Mouse (Mus musculus) midbrain, embryonic 15.5 days (tissue): ENCODE results near the gene Nek6. TPM values are rescaled to one million over a fixed set of nuclear protein-coding genes. Genes with fewer than 3 reads are reported as not detected.

Source experiments
- ATAC-seq: fragments of 200-750 bp; cut with Nextera tagmentation; replicated peaks from 2 replicates; pipeline ENCODE4 v1.8.0; 2017; ENCODE audit warnings: moderate TSS enrichment
- H3K27ac ChIP-seq: fragments of 300-500 bp; sonication (generic); 2 replicates; pipeline ENCODE4 v1.5.1; 2015; ENCODE audit warnings: mild to moderate bottlenecking, inconsistent platforms
- H3K27me3 ChIP-seq: fragments of 300-500 bp; sonication (generic); replicated peaks from 2 replicates; pipeline ENCODE4 v1.6.1; 2015; ENCODE audit warnings: inconsistent platforms
- H3K36me3 ChIP-seq: fragments of 300-500 bp; sonication (generic); replicated peaks from 2 replicates; pipeline ENCODE4 v1.6.1; 2015; ENCODE audit warnings: inconsistent platforms
- H3K4me1 ChIP-seq: fragments of 300-500 bp; sonication (generic); 2 replicates; pipeline ENCODE4 v1.6.1; 2015; ENCODE audit warnings: inconsistent platforms
- H3K4me2 ChIP-seq: fragments of 300-500 bp; sonication (generic); 2 replicates; pipeline ENCODE4 v1.6.1; 2015; ENCODE audit warnings: inconsistent platforms, mild to moderate bottlenecking, moderate library complexity
- H3K4me3 ChIP-seq: fragments of 300-500 bp; sonication (generic); 2 replicates; pipeline ENCODE4 v1.5.1; 2015; ENCODE audit warnings: mild to moderate bottlenecking, inconsistent platforms
- H3K9ac ChIP-seq: fragments of 300-500 bp; sonication (generic); 2 replicates; pipeline ENCODE4 v1.6.1; 2015; ENCODE audit warnings: mild to moderate bottlenecking, inconsistent platforms
- H3K9me3 ChIP-seq: fragments of 300-500 bp; sonication (generic); 2 replicates; pipeline ENCODE4 v1.6.1; 2016; ENCODE audit warnings: inconsistent platforms
- WGBS: fragments of 180-500 bp; shearing (Covaris S2); methylation state at CpG from one replicate; pipeline ENCODE4 v1.1.7; 2015; ENCODE audit warnings: mixed read lengths; 5-methylcytosine and 5-hydroxymethylcytosine counted together
- polyA plus RNA-seq: library from polyadenylated mRNA; unstranded; fragments of >200 nt; fragmentation: Nextera tagmentation; extraction: Ambion mirVana; gene quantifications from 2 replicates; pipeline ENCODE4 v1.2.1, GENCODE M21; 2015

Nek6 gene
- polyA plus RNA-seq, 1 experiment from 2014 or later: 56.0 TPM

DNA sequence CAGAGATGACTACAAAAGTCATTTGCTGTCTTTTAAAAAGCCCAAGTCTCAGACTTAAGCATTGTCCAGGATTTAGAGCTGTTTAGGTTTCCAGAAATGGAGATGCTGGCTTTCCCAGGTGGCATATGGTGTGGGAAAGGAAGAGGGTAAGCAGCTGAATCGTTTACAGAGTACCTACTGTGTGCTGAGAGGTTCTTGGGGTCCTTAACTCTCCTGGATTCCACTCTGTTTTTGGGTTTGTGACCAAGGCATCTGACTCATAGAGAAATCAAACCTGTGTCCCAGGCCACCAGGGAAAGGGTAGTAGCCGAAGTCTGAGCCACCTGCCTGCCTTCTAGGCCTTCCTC is 1.7 kb downstream of the Nek6 start:
- Histone ChIP-seq H3K27me3 (no peaks in the 10 kb centered on the region), H3K9ac (no peak overlapping the region), H3K4me2 (peak overlapping the region; percentile 79), H3K4me3 (peak overlapping the region; percentile 80; the same call in 1 of the 2 replicates), H3K4me1 (peaks cover 14% of the 10 kb centered on the region), H3K27ac (0 out of 2 replicates have a peak overlapping the region, but pooled peaks have one; percentile 4), H3K9me3 (no peaks in the 10 kb centered on the region), H3K36me3 (no peaks in the 10 kb centered on the region)
- ATAC-seq: no peak
- WGBS: 58% methylated on average over 2 of the region's 2 CpGs

DNA sequence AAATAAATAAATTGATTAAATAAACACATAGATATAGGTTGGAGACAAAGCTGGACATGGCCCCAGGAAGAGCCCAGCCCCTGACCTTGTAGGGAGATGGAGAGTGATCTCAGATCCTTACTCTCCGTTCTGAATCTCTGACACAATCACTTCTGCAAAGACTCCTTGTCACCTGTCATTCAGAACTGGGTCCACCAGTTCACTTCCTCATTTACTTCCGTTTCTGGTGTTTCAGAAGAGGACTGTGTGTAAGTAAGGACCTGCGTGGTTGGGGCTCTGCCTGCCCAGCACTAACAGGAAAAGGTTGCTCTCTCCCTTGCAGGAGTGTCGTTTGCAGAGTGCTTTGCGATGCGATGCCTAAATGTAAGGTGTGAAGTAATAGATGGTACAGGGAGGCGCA is 3.0 kb downstream of the Nek6 start:
- 79% methylated on average over 7 of the region's 7 CpGs for WGBS
- Histone ChIP-seq H3K4me3 (no peak overlapping the region), H3K9ac (no peak overlapping the region), H3K4me2 (no peak overlapping the region), H3K27ac (no peak overlapping the region), H3K27me3 (no peaks in the 10 kb centered on the region), H3K9me3 (no peaks in the 10 kb centered on the region), H3K36me3 (no peaks in the 10 kb centered on the region), H3K4me1 (peaks cover 14% of the 10 kb centered on the region)
- no peak for ATAC-seq

DNA sequence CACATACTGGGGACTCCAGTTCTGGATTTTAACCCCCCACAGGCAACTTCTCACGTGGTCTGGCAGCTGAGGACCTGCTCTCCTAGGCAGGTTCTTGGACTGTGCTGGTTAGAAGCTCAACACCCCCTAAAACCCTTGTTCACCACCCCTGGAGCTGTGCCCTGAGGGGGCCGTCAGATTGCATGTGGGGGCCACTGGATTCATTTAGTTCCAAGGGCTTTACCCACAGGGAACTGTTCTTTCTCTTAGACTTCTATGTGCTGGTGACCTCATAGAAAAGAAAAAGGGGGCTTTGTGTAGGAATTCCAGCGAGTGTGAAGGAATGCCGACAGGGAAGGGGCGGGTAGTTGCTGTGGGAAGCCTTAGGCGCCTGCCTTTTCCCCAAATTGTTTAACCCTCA is 4.0 kb downstream of the Nek6 start:
- H3K4me3 ChIP-seq: no peak overlapping the region
- 11% methylated on average over 6 of the region's 6 CpGs for WGBS
- no peaks in the 10 kb centered on the region for H3K27me3 ChIP-seq
- no peak overlapping the region for H3K27ac ChIP-seq
- H3K9me3 ChIP-seq: no peaks in the 10 kb centered on the region
- H3K9ac ChIP-seq: no peak overlapping the region
- H3K4me2 ChIP-seq: no peak overlapping the region
- no peaks in the 10 kb centered on the region for H3K36me3 ChIP-seq
- H3K4me1 ChIP-seq: peaks cover 17% of the 10 kb centered on the region
- ATAC-seq: 0 out of 2 replicates have a peak, but pooled peaks have one; percentile 12

DNA sequence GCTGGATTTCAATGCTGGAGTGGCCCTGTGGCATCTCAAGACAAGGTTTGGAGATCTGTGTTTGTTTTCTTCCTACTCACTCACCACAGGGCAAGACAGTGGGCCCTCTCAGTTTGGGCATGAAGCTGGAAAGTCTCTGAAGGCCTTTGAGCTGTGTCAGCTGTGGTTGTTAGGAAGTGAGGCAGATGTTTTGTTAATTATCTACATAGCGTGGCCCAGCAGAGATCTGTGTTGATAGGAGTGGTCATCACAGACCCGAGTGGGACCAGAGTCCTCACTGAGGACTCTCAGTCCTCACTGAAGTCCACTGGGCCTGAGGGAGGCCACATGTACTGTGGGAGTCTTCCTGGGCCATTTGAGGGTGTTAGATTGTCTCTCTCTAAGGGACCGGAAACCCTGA is 5.0 kb downstream of the Nek6 start:
- Histone ChIP-seq H3K4me2 (no peak overlapping the region), H3K4me1 (peaks cover 27% of the 10 kb centered on the region), H3K27me3 (no peaks in the 10 kb centered on the region), H3K9me3 (no peaks in the 10 kb centered on the region), H3K27ac (no peak overlapping the region), H3K36me3 (no peaks in the 10 kb centered on the region), H3K4me3 (no peak overlapping the region), H3K9ac (no peak overlapping the region)
- 78% methylated on average over 3 of the region's 3 CpGs for WGBS
- ATAC-seq: no peak

DNA sequence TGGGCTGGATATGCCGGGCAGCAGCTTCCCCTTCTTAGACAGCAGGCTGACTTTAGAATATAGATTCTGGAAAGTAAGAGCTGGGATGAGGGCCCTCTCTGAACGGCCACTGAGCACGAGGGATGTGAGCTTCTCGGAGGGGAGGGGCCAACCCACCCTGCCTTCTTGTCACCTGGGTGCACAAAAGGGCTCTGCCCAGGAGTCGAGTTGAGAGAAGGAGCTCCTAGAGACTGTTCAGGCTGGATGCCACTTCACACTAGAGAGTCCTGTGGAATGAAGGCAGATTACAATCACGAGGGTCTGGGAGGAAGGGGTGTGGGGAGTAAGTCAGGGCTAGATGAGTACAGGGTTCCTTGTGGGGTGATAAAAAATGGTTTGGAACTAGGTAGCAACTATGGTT is 5.6 kb downstream of the Nek6 start:
- Histone ChIP-seq H3K27me3 (no peaks in the 10 kb centered on the region), H3K36me3 (no peaks in the 10 kb centered on the region), H3K4me3 (no peak overlapping the region), H3K4me2 (no peak overlapping the region), H3K27ac (no peak overlapping the region), H3K9ac (no peak overlapping the region), H3K9me3 (no peaks in the 10 kb centered on the region), H3K4me1 (peaks cover 30% of the 10 kb centered on the region)
- WGBS: 69% methylated on average over 6 of the region's 6 CpGs
- no peak for ATAC-seq

DNA sequence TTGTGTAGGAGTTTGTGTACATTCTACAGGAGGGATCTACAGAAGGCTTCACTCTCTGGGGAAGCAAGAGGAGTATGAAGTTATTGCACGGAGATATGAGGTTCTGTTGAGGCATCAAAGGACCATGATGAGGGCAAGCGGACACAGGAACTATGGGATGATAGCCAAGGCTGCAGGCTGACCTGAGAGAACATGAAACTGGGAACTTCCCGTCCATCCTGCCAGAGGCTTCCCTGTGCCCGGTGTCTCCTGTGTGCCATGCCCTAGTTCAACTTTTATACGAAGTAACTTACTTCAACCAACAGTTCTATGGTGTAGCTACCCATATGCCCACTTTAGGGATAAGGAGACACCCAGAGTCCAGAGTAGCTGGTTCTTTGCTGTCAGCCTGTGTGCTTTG is 7.3 kb downstream of the Nek6 start:
- whole genome bisulfite sequencing: 94% methylated on average over 5 of the region's 5 CpGs
- Histone ChIP-seq H3K27me3 (no peaks in the 10 kb centered on the region), H3K4me1 (peaks cover 21% of the 10 kb centered on the region), H3K27ac (no peak overlapping the region), H3K9me3 (no peaks in the 10 kb centered on the region), H3K4me3 (no peak overlapping the region), H3K9ac (no peak overlapping the region), H3K4me2 (no peak overlapping the region), H3K36me3 (no peaks in the 10 kb centered on the region)
- no peak for ATAC-seq

DNA sequence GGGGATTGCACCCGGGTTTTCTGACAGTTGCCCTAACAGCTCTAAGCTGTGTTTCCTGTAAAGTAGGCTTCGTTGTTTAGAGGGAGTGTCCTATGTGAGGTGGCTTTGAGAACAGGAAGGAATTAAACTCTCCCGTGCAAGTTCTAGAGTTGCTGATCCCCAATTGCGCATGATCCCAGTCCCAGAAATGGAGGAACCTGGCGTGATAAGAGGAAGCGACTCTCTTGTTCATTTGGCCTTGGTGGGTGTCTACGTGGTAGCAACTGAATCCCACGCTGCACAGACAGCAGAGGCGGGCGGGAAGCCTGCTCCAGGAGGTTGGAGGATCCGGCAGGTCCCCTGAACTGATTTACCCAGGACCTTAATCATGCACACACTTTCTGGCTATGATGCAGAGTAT is 8.5 kb downstream of the Nek6 start:
- Histone ChIP-seq H3K27me3 (no peaks in the 10 kb centered on the region), H3K4me3 (no peak overlapping the region), H3K4me1 (peaks cover 21% of the 10 kb centered on the region), H3K9me3 (no peaks in the 10 kb centered on the region), H3K27ac (no peak overlapping the region), H3K9ac (no peak overlapping the region), H3K4me2 (no peak overlapping the region), H3K36me3 (no peaks in the 10 kb centered on the region)
- 64% methylated on average over 11 of the region's 11 CpGs for WGBS
- no peak for ATAC-seq

DNA sequence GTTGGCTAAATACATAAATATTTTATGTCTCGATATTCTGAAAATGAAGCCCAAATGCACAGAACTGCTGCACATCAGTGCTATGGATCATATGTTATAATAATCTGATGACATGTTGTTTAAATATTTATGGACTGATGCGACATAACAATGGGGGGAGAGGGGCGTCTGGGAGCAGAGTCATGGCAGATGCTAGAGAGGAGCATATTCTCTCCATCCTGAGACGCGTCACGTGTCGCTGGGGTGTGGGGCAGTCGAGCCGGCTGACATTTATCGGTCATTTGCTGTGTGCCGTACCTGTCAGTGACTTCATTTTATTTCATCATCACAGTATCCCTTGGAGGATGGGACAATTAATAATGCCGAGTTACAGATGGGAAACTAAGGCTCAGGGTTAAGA is 10.2 kb downstream of the Nek6 start:
- no peak overlapping the region for H3K4me3 ChIP-seq
- WGBS: 74% methylated on average over 12 of the region's 12 CpGs
- no peaks in the 10 kb centered on the region for H3K9me3 ChIP-seq
- H3K9ac ChIP-seq: no peak overlapping the region
- H3K36me3 ChIP-seq: no peaks in the 10 kb centered on the region
- H3K27ac ChIP-seq: no peak overlapping the region
- no peaks in the 10 kb centered on the region for H3K27me3 ChIP-seq
- H3K4me1 ChIP-seq: peaks cover 18% of the 10 kb centered on the region
- H3K4me2 ChIP-seq: no peak overlapping the region
- peak; percentile 35; the same call in 1 of the 2 replicates for ATAC-seq

DNA sequence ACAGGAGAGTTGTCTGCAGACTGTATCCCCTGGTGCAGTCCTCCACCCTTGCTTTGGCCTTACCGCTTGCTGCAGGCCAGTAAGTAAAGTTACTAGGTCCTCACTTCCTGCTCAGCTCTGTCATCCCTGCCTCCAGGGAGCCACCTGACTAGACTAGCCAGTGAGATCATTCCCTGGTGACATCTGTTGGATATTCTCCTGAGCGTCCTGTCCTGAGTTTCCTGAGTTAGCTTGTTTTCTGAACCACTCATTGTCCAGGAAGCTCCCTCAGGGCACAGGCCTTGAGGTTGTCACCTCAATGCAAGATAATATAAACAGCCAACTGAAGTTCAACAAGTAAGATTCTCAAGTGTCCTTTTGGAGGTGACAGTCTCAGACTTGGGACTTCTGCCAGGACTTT is 10.9 kb downstream of the Nek6 start:
- Histone ChIP-seq H3K27ac (no peak overlapping the region), H3K4me2 (no peak overlapping the region), H3K36me3 (no peaks in the 10 kb centered on the region), H3K9ac (no peak overlapping the region), H3K27me3 (no peaks in the 10 kb centered on the region), H3K4me1 (peaks cover 18% of the 10 kb centered on the region), H3K9me3 (no peaks in the 10 kb centered on the region), H3K4me3 (no peak overlapping the region)
- ATAC-seq: no peak
- WGBS: 75% methylated on average over 2 of the region's 2 CpGs

DNA sequence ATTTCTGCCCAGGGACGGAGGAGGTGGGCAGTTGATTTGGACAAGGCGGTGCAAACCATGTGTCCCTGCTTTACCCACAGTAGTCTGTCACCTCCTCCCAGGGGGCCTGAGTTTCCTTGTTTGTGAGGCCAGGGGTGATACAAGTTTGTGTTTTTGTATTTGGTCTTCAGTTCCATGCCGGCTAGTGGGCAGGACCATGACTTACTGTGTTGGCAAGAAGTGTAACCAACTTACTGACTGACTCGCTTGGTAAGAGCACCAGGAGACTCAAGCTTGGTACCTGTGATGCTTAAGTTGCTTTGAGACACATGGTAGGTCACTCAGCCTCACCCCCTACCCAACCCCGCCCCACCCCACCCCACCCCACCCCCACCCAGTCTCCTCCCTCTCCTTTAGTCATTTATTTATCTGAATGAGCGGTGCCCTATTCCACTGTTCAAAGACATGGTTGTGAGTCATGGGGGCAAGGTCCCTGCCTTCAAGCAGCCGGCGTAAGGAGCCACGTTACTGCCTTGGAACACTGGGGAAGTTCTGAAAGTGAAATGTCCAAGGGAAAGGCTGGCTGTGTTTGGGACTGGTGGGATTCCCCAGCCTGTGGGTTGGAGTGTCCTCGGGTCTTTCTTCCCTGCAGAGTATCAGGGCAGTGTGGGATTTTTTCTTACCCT is 12.5 kb downstream of the Nek6 start:
- Histone ChIP-seq H3K4me1 (peaks cover 18% of the 10 kb centered on the region), H3K27ac (no peak overlapping the region), H3K4me2 (no peak overlapping the region), H3K9me3 (no peaks in the 10 kb centered on the region), H3K9ac (no peak overlapping the region), H3K4me3 (no peak overlapping the region), H3K27me3 (no peaks in the 10 kb centered on the region), H3K36me3 (no peaks in the 10 kb centered on the region)
- ATAC-seq: no peak
- WGBS: 89% methylated on average over 10 of the region's 10 CpGs

DNA sequence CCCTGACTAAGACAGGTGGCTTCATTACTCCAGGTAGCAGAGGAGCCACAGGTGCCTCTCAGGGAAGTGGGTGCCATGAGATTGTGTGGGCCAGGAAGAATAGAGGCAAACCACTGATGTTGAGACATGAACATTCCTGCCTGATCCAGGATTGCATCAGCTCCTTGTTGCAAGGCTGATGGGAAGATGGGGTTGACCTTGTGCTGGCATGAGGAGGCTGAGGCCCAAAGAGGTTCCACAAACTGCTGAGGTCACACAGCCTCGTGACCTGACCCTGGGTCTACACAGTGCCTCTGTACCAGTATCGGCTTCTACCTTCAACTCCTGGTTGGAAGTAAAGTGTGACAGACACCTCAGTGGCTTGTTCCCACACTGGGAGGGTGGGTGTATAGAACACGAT is 13.6 kb downstream of the Nek6 start:
- 90% methylated on average over 3 of the region's 3 CpGs for WGBS
- H3K9me3 ChIP-seq: no peaks in the 10 kb centered on the region
- H3K27ac ChIP-seq: no peak overlapping the region
- no peak for ATAC-seq
- no peak overlapping the region for H3K4me2 ChIP-seq
- H3K27me3 ChIP-seq: no peaks in the 10 kb centered on the region
- H3K9ac ChIP-seq: no peak overlapping the region
- no peaks in the 10 kb centered on the region for H3K36me3 ChIP-seq
- no peak overlapping the region for H3K4me3 ChIP-seq
- peaks cover 18% of the 10 kb centered on the region for H3K4me1 ChIP-seq

DNA sequence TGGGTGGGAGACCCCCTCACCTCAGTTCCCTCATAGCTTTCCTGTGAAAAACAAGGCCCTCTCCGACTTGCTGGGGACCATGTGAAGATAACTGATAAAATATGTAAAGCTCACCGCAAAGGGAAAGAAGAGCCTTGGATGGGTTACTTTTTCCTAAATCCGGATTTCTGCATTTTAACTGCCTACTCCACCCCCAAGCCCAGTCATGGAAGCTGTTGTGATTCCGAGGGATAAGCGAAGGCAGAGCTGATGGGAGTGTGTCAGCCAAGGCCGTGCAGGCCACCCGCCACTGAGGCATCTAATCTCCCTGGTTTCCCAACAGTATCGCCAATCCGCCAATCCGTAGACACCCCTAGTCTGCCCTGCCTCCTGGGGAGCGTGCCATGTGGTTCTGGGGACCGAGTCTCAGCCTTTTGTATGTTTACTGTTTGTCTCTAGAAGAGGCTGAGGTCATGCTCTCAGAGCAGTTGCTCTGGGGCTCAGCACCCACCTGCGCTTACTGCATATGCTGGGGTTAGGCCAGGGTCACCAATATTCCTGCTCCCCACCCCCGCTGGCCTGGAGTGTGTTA is 18.2 kb downstream of the Nek6 start:
- 62% methylated on average over 14 of the region's 14 CpGs for WGBS
- no peaks in the 10 kb centered on the region for H3K27me3 ChIP-seq
- H3K36me3 ChIP-seq: no peaks in the 10 kb centered on the region
- peaks cover 12% of the 10 kb centered on the region for H3K4me1 ChIP-seq
- H3K4me3 ChIP-seq: no peak overlapping the region
- 0 out of 2 replicates have a peak, but pooled peaks have one; percentile 12 for ATAC-seq
- H3K9me3 ChIP-seq: no peaks in the 10 kb centered on the region
- H3K9ac ChIP-seq: no peak overlapping the region
- no peak overlapping the region for H3K4me2 ChIP-seq
- no peak overlapping the region for H3K27ac ChIP-seq

DNA sequence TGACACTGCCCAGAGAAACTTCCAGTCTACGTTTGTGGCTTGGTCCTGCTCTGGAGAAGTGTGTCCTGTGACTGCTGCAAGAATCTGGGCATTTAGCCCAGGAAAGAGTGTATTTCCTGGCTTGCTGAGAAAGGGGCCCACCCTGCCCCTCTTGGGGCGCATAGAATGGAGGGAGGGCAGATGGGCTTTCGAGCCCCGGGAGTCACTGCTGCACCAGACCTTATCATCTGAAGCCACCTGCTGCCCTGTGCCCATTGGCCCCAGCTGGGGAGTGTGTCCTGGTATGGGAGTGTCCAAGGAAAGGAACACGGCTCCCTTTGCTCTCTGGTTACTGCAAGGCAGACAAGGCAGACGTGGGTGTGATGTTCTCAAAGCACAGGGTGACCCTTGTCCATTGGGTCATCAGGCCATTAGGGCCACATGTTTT is 19.5 kb downstream of the Nek6 start:
- Histone ChIP-seq H3K9ac (no peak overlapping the region), H3K4me3 (no peak overlapping the region), H3K4me2 (no peak overlapping the region), H3K4me1 (peaks cover 12% of the 10 kb centered on the region), H3K36me3 (no peaks in the 10 kb centered on the region), H3K9me3 (no peaks in the 10 kb centered on the region), H3K27ac (no peak overlapping the region), H3K27me3 (no peaks in the 10 kb centered on the region)
- no peak for ATAC-seq
- 51% methylated on average over 6 of the region's 6 CpGs for WGBS
